Mouse (Mus musculus): ENCODE measurements around the gene Ccdc50. TPM values are rescaled to one million over a fixed set of nuclear protein-coding genes. Genes with fewer than 3 reads are reported as not detected.

Gene Ccdc50
- total RNA-seq, 4 experiments from 2014 or later = 73.9 to 108 (median 87.9) TPM

Other genes with a start within 250 kb of the Ccdc50 start
- gene Ostn, start 81.4 kb upstream of the Ccdc50 start, total RNA-seq (2022) = 100 to 1,000 TPM in 3 of 4 experiments, 10 to 100 TPM in 1; 84.0 to 151 (median 108) TPM
- not detected for gene Uts2b, start 18.6 kb upstream of the Ccdc50 start, total RNA-seq (2022)